Mouse (Mus musculus) cerebellum, adult 2 months (tissue): ENCODE data around the gene Maml3.

ENCODE experiments used
- CTCF ChIP-seq: fragments of 200-500 bp; IDR thresholded peaks from 2 replicates; pipeline ENCODE4 v1.5.1; 2011; ENCODE audit warnings: low read depth, mild to moderate bottlenecking, control low read depth, low read length, moderate library complexity, borderline replicate concordance; ENCODE audit not compliant: insufficient read depth
- POLR2A ChIP-seq: fragments of 200-500 bp; IDR thresholded peaks from 2 replicates; pipeline ENCODE4 v1.6.1; 2011; ENCODE audit warnings: low read length, control low read depth, borderline replicate concordance; ENCODE audit not compliant: insufficient read depth

DNA sequence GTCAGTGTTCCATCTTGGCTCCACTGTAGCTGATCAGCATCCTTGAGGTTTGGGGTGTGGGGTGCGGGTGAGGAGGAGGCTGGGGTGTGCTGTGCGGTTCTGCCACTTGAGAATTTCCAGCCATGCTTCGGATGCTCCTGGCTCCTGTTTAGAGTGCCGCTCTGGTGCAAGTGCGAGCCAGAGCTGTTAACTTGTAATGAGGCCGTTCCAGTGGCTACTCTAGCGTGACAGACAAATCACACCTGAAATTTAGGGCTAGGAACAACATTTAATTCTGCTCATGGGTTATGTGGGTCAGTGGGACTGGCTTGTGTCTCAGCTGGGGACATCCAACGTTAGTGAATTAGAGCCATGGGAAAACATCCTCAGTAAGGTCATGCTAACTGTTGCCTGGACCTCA, 454.9 kb downstream of the Maml3 start:
- TF ChIP-seq CTCF (no peak), POLR2A (no peak)
